Mouse (Mus musculus) central nervous system, embryonic 14 days (tissue): ENCODE measurements around the gene Tmem108. TPM values are rescaled to one million over a fixed set of nuclear protein-coding genes. Genes with fewer than 3 reads are reported as not detected.

Experiments
- polyA plus RNA-seq: library from polyadenylated mRNA; depleted of rRNA; stranded (reverse); fragments of >200 nt; gene quantifications from 2 replicates; pipeline ENCODE4 v1.2.3, GENCODE M21; 2012; rRNA removed

The Tmem108 gene
- 20.9 and 27.6 TPM in 2 replicates for polyA plus RNA-seq

GRCm38 (mm10) chr9:103761647-103762084 lies at the start of gene Tmem108:
Tmem108 (minus strand) TSS chr9:103761837.

GRCm38 (mm10) chr9:103480044-103480576 lies 281.5 kb downstream of the Tmem108 start, which contains the start of gene Bfsp2:
Bfsp2 (minus strand) TSS chr9:103480420.

Other genes starting within 250 kb of the Tmem108 start
- gene Nphp3, start 240.7 kb upstream of the Tmem108 start, polyA plus RNA-seq, result 9.1 and 14.4 TPM in 2 replicates